Mouse (Mus musculus) kidney, embryonic 16.5 days (tissue): ENCODE data around the gene Btg4. TPM values are rescaled to one million over a fixed set of nuclear protein-coding genes. Genes with fewer than 3 reads are reported as not detected.
"Not testable (repeated sequence)": the region's sequence is repeated elsewhere in the genome, so short reads cannot be mapped to it uniquely, and the experiment has no call there.

Experiments
- ATAC-seq: fragments of 200-750 bp; cut with Nextera tagmentation; 2 replicates; pipeline ENCODE4 v1.8.0; 2017; ENCODE audit warnings: moderate TSS enrichment; ENCODE audit not compliant: low FRiP score, low TSS enrichment
- H3K27ac ChIP-seq: fragments of 300-500 bp; sonication (generic); 2 replicates; pipeline ENCODE4 v1.5.1; 2014; ENCODE audit warnings: low read length
- H3K27me3 ChIP-seq: fragments of 300-500 bp; sonication (generic); 2 replicates; pipeline ENCODE4 v1.6.1; 2014; ENCODE audit warnings: low read length, control low read depth, mixed read lengths; ENCODE audit not compliant: insufficient read depth
- H3K36me3 ChIP-seq: fragments of 300-500 bp; sonication (generic); 2 replicates; pipeline ENCODE4 v1.6.1; 2014; ENCODE audit warnings: low read length, control low read depth, mixed read lengths; ENCODE audit not compliant: insufficient read depth
- H3K4me1 ChIP-seq: fragments of 300-500 bp; sonication (generic); 2 replicates; pipeline ENCODE4 v1.6.1; 2014; ENCODE audit warnings: low read length, control low read depth, mixed read lengths; ENCODE audit not compliant: insufficient read depth
- H3K4me2 ChIP-seq: fragments of 300-500 bp; sonication (generic); replicated peaks from 2 replicates; pipeline ENCODE4 v1.6.1; 2014; ENCODE audit warnings: low read depth, low read length
- H3K4me3 ChIP-seq: fragments of 300-500 bp; sonication (generic); 2 replicates; pipeline ENCODE4 v1.5.1; 2014; ENCODE audit warnings: mild to moderate bottlenecking, low read length
- H3K9ac ChIP-seq: fragments of 300-500 bp; sonication (generic); replicated peaks from 2 replicates; pipeline ENCODE4 v1.6.1; 2014; ENCODE audit warnings: low read length
- H3K9me3 ChIP-seq: fragments of 300-500 bp; sonication (generic); 2 replicates; pipeline ENCODE4 v1.6.1; 2016; ENCODE audit warnings: low read length, control low read depth
- WGBS: fragments of 180-500 bp; shearing (Covaris S2); extraction: QIAGEN DNeasy Blood & Tissue Kit; methylation state at CpG from one replicate; pipeline ENCODE4 v1.1.7; 2014; 5-methylcytosine and 5-hydroxymethylcytosine counted together
- polyA plus RNA-seq: library from polyadenylated mRNA; unstranded; fragments of >200 nt; fragmentation: Nextera tagmentation; extraction: Ambion mirVana; gene quantifications from 2 replicates; pipeline ENCODE4 v1.2.1, GENCODE M21; 2015

Gene Btg4
- polyA plus RNA-seq, 1 experiment from 2014 or later, result not detected

DNA sequence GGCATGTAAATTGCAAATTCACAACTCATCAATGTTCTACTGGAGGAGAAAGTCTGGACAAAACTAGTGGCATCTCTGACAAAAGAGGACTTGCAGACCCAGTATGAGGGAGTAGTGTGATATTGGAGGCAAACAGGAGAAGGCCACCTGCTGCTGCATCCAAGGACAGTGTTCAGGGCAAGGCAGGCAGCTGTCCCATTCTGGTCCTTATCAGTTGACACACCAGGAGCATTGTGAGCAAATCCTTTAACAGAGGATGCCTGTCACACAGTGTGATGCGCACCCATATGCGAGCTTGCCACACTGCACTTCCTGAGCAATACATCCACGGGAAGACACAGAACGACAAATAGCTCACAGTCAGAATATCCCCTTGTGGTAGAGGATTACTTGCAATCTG, 54.1 kb downstream of the Btg4 start:
- no peak overlapping the region for H3K4me2 ChIP-seq
- no peaks in the 10 kb centered on the region for H3K4me1 ChIP-seq
- H3K4me3 ChIP-seq, result no peak overlapping the region
- no peaks in the 10 kb centered on the region for H3K9me3 ChIP-seq
- no peaks in the 10 kb centered on the region for H3K27me3 ChIP-seq
- H3K27ac ChIP-seq, result no peak overlapping the region
- H3K36me3 ChIP-seq, result no peaks in the 10 kb centered on the region
- 78% methylated on average over 4 of the region's 4 CpGs for WGBS
- H3K9ac ChIP-seq, result no peak overlapping the region
- no peak for ATAC-seq

DNA sequence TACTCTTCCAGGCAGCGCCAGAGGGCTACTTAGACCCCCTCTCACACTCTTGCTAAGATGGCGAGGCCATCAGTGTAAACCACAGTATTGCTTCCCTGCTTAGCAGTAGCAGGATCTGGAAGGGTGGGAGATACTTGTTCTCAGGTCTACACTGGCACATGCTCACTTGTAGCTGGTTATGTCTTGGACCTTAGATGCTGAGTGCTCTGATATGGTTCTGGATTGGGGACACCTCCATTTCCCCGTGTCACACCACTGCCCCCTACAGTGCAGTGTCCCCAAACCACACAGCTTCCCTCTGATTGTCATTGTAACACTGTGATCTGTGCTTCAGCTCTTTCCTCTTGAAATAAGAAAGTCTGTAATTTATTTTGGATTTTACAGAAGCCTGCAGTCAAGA, 76.3 kb downstream of the Btg4 start:
- H3K27me3 ChIP-seq, result no peaks in the 10 kb centered on the region
- H3K4me3 ChIP-seq, result no peak overlapping the region
- H3K36me3 ChIP-seq, result no peaks in the 10 kb centered on the region
- H3K4me1 ChIP-seq, result no peaks in the 10 kb centered on the region
- ATAC-seq, result no peak
- no peak overlapping the region for H3K9ac ChIP-seq
- no peak overlapping the region for H3K4me2 ChIP-seq
- WGBS, result 64% methylated on average over 3 of the region's 3 CpGs
- H3K9me3 ChIP-seq, result no peaks in the 10 kb centered on the region
- no peak overlapping the region for H3K27ac ChIP-seq

DNA sequence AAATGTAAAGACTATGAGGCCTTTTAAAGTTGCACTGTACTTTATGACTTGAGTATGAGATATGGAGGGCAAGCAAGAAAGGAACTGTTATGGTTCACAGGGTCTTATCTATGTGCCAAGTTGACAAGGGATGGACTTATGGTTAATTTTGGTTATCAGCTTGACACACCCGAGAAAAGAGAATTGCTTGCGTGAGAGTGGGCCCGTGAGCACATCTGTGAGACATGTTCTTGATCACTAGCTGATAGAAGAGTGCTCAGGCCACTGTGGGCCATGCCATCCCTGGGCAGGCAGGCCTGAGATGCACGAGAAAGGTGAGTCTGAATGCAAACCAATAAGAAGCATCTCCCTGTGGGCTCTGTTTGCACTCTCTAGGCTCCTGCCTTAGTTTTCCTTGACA, 76.7 kb downstream of the Btg4 start:
- no peak overlapping the region for H3K9ac ChIP-seq
- no peaks in the 10 kb centered on the region for H3K4me1 ChIP-seq
- no peaks in the 10 kb centered on the region for H3K9me3 ChIP-seq
- no peak overlapping the region for H3K4me2 ChIP-seq
- WGBS, result 89% methylated on average over 4 of the region's 4 CpGs
- no peaks in the 10 kb centered on the region for H3K36me3 ChIP-seq
- H3K4me3 ChIP-seq, result no peak overlapping the region
- no peak overlapping the region for H3K27ac ChIP-seq
- H3K27me3 ChIP-seq, result no peaks in the 10 kb centered on the region
- ATAC-seq, result no peak

DNA sequence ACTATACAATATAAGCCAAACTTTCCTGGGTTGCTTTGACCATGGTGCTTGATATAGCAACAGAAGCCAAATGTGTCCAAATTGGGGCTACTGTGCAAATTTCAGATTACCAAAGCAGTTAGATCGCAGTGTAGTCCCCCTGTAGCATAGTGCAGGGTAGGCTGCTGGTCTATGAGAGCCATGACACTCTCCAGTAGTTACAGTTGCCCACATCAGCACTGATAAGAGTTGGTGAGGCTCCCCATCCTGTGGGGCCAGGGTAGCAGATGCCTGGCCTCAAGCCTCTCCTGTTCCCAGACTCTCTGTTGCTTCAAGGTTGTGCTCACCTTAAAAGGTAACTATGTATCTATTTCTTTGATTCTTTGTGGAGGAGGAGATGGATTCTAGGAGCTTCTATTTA, 77.1 kb downstream of the Btg4 start:
- no peak for ATAC-seq
- WGBS, result 89% methylated on average over 1 of the region's 1 CpGs
- no peaks in the 10 kb centered on the region for H3K27me3 ChIP-seq

DNA sequence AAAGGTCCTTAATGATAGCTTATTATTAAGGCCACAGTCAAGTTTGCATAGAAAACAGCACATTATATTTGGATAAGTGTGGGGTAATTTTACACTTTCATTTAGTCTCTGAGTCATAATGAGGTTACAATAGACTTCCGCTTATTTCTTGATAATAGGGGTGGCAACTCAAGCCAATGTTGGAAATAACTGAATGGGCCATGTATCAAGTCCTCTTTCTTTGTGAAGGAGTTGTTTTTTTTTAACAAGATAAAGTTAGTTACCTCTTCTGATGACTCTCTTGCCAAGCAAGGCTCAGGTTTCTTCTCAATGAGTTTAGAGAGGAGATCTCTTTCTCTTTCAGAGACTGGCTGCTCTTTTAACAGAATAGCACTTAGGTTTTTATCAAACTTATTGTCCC, 77.6 kb downstream of the Btg4 start:
- no peaks in the 10 kb centered on the region for H3K9me3 ChIP-seq
- no peak overlapping the region for H3K27ac ChIP-seq
- ATAC-seq, result no peak
- no peaks in the 10 kb centered on the region for H3K36me3 ChIP-seq
- no peak overlapping the region for H3K4me2 ChIP-seq
- H3K27me3 ChIP-seq, result no peaks in the 10 kb centered on the region
- no peak overlapping the region for H3K4me3 ChIP-seq
- no peaks in the 10 kb centered on the region for H3K4me1 ChIP-seq
- WGBS, result 92% methylated on average over 1 of the region's 1 CpGs
- no peak overlapping the region for H3K9ac ChIP-seq

More for the DNA sequence above, 77.1 kb downstream of the Btg4 start:
- Histone ChIP-seq H3K27ac (no peak overlapping the region), H3K9me3 (no peaks in the 10 kb centered on the region), H3K4me3 (no peak overlapping the region), H3K9ac (no peak overlapping the region), H3K4me1 (no peaks in the 10 kb centered on the region), H3K36me3 (no peaks in the 10 kb centered on the region), H3K4me2 (no peak overlapping the region)

DNA sequence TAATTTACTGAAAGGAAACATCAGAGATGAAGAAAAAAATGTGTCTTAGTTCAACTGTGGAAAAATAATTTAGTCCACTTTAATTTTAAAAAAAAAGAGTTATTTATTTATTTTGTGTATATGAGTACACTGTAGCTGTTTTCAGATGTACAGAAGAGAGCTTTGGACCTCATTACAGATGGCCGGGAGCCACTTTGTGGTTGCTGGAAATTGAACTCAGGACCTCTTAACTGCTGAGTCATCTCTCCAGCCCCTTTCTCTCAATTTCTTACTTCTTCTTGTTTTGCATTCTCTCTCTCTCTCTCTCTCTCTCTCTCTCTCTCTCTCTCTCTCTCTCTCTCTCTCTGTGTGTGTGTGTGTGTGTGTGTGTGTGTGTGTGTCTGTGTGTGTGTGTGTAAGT, 78.7 kb downstream of the Btg4 start:
- H3K27me3 ChIP-seq, H3K9ac ChIP-seq, H3K4me3 ChIP-seq, H3K36me3 ChIP-seq, H3K4me1 ChIP-seq, H3K4me2 ChIP-seq, ATAC-seq, H3K27ac ChIP-seq, H3K9me3 ChIP-seq: not testable (repeated sequence)
- 76% methylated on average over 1 of the region's 1 CpGs for WGBS

DNA sequence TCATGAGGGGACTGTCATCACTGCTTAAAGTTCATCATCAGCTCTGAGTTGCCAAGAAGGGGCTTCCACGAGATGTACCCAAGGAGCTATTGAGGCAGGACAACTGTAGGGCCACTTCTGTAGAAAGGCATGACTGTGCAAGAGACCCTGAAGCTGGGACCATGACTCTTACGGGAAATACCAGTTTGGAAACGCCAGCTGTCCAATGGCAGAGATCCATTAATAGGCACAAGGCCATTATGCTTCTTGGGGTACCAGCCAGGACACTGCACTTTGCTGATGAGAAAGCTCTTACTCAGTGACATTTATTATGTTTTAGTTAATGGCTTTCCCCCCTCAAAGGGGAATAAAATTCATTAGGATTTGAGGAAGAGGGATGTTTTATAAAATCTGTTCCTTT, 80.0 kb downstream of the Btg4 start:
- WGBS, result 79% methylated on average over 3 of the region's 3 CpGs
- no peaks in the 10 kb centered on the region for H3K27me3 ChIP-seq
- no peaks in the 10 kb centered on the region for H3K4me1 ChIP-seq
- ATAC-seq, result no peak
- H3K36me3 ChIP-seq, result no peaks in the 10 kb centered on the region
- H3K27ac ChIP-seq, result no peak overlapping the region
- H3K4me2 ChIP-seq, result no peak overlapping the region
- no peak overlapping the region for H3K4me3 ChIP-seq
- H3K9ac ChIP-seq, result no peak overlapping the region
- H3K9me3 ChIP-seq, result no peaks in the 10 kb centered on the region

DNA sequence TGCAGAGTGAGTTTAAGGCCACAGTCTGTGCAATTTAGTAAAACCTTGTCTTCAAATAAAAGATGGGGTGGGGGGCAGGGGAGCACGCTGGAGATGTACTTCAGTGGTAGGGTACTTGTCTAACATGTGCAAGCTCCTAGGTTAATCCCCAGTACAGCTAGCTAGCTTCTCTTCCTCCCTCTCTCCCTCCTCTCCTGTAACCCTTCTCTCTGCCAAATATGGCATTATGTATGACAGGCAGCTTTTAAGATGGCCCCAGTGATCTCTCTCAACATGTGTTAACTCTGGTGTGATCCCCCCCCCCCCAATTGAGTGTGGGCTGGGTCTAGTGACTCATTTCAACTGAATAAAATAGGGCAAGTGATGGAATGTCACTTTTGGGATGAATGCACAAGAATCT, 82.7 kb downstream of the Btg4 start:
- no peaks in the 10 kb centered on the region for H3K27me3 ChIP-seq
- no peak overlapping the region for H3K4me2 ChIP-seq
- H3K27ac ChIP-seq, result no peak overlapping the region
- H3K9me3 ChIP-seq, result no peaks in the 10 kb centered on the region
- H3K4me1 ChIP-seq, result peaks cover 8% of the 10 kb centered on the region; the same call in 1 of the 2 replicates
- H3K36me3 ChIP-seq, result no peaks in the 10 kb centered on the region
- ATAC-seq, result no peak
- no peak overlapping the region for H3K4me3 ChIP-seq
- H3K9ac ChIP-seq, result no peak overlapping the region
- 100% methylated on average over 1 of the region's 1 CpGs for WGBS

DNA sequence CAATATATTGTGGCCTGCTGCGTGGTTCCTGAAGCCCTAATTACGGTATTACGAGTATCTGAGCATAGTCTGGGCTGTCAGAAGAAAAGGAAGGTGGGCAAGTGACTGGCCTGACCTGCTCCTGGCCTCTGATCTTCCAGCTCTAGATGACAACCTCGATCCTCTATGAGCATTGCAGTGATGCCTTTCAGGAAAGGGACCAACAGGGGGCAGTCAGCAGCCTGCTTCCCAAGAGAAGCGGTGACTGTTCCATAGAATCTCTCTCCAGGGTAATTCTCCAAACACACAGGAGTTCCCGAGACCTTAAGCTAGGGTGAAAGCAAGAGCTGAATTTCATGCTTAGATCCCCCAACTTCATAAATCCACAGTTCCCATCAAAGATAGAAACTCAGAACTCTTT, 83.5 kb downstream of the Btg4 start:
- Histone ChIP-seq H3K4me3 (no peak overlapping the region), H3K4me2 (no peak overlapping the region), H3K27me3 (no peaks in the 10 kb centered on the region), H3K36me3 (no peaks in the 10 kb centered on the region), H3K27ac (no peak overlapping the region), H3K9ac (no peak overlapping the region), H3K9me3 (no peaks in the 10 kb centered on the region), H3K4me1 (peaks cover 8% of the 10 kb centered on the region; the same call in 1 of the 2 replicates)
- WGBS, result 73% methylated on average over 6 of the region's 6 CpGs
- ATAC-seq, result no peak

DNA sequence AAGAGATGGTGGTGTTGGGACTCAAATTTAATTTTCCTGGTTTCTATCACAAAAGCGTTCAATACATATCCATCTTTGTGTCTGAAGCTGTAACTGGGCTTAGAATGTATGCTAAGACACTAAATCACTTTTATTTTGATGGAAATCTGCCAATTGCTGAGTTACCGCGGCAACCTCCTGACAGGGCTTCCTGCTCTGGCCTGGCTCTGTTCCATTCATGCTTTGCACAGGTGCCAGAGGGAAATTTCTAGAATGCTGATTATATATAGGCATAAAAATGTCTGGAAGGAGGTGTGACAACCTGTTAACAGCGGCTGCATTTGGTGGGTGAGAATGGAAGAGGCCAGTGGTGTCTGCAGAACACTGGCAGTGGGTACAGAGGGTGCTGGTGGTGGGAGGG, 85.8 kb downstream of the Btg4 start:
- H3K9me3 ChIP-seq, result no peaks in the 10 kb centered on the region
- no peak overlapping the region for H3K9ac ChIP-seq
- H3K27me3 ChIP-seq, result no peaks in the 10 kb centered on the region; the same call in 1 of the 2 replicates
- 0 out of 2 replicates have a peak, but pooled peaks have one; percentile 15 for ATAC-seq
- WGBS, result 51% methylated on average over 4 of the region's 4 CpGs
- H3K4me1 ChIP-seq, result peaks cover 8% of the 10 kb centered on the region; the same call in 1 of the 2 replicates
- H3K4me2 ChIP-seq, result no peak overlapping the region
- no peak overlapping the region for H3K27ac ChIP-seq
- no peak overlapping the region for H3K4me3 ChIP-seq
- H3K36me3 ChIP-seq, result no peaks in the 10 kb centered on the region

DNA sequence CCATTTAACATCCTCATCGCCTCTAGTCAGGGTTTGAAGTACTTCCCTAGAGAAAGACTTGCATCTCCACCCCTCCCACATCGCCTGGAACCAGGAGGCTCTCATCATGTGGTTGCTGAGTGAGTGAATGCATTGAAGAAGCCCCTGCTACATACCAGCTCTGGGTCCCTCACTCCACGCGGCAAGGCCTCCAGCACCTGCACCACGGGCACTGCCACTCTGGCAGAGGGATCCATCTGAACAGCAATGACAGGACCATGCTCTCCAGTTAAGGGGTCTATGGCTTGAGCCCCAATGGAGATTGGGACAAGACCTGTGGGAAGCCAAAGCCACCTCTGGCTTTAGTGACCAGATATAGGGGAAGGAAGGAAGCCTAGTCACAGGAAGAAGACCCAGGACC, 86.6 kb downstream of the Btg4 start:
- H3K4me2 ChIP-seq, result no peak overlapping the region
- ATAC-seq, result no peak
- no peaks in the 10 kb centered on the region; the same call in 1 of the 2 replicates for H3K27me3 ChIP-seq
- H3K9ac ChIP-seq, result no peak overlapping the region
- peaks cover 12% of the 10 kb centered on the region for H3K4me1 ChIP-seq
- no peak overlapping the region for H3K4me3 ChIP-seq
- WGBS, result 81% methylated on average over 5 of the region's 5 CpGs
- H3K27ac ChIP-seq, result no peak overlapping the region
- H3K36me3 ChIP-seq, result no peaks in the 10 kb centered on the region
- H3K9me3 ChIP-seq, result no peaks in the 10 kb centered on the region
